Mouse (Mus musculus): ENCODE data around the gene Tcf7l1. TPM values are rescaled to one million over a fixed set of nuclear protein-coding genes. Genes with fewer than 3 reads are reported as not detected.

Gene Tcf7l1
- polyA plus RNA-seq, 3 experiments from 2014 or later: 0.24 to 1.2 (median 0.78) TPM

GRCm38 (mm10) chr6:72586701-72587100 is 202.4 kb downstream of the Tcf7l1 start:
- no peak for ATAC-seq

GRCm38 (mm10) chr6:72584154-72584553 is 204.9 kb downstream of the Tcf7l1 start:
- ATAC-seq: no peak

- no peak for ATAC-seq
These were observed 205.7 kb downstream of the Tcf7l1 start for GRCm38 (mm10) chr6:72583211-72583839.

GRCm38 (mm10) chr6:72581625-72582382 is 207.2 kb downstream of the Tcf7l1 start:
- no peak for ATAC-seq

Other genes starting within 250 kb of the Tcf7l1 start
- gene Capg, start 244.9 kb downstream of the Tcf7l1 start, polyA plus RNA-seq (2017; shearing (Covaris generic)): 100 to 1,000 TPM; 499 to 613 (median 536) TPM
- 10 to 100 TPM; 13.7 to 24.3 (median 20.6) TPM for gene Elmod3, start 190.8 kb downstream of the Tcf7l1 start, polyA plus RNA-seq (2017; shearing (Covaris generic))
- gene Retsat, start 190.8 kb downstream of the Tcf7l1 start, polyA plus RNA-seq (2017; shearing (Covaris generic)): 1 to 10 TPM; 3.9 to 5.5 (median 4.1) TPM
- gene Tgoln1, start 172.3 kb downstream of the Tcf7l1 start, polyA plus RNA-seq (2017; shearing (Covaris generic)): 100 to 1,000 TPM; 103 to 111 (median 108) TPM
- 10 to 100 TPM in 2 of 3 experiments, 1 to 10 TPM in 1; 9.1 to 12.5 (median 10.3) TPM for gene Kcmf1, start 110.7 kb upstream of the Tcf7l1 start, polyA plus RNA-seq (2017; shearing (Covaris generic))
- 1,000 to 10,000 TPM; 4,108 to 4,357 (median 4,244) TPM for gene Tmsb10, start 169.5 kb upstream of the Tcf7l1 start, polyA plus RNA-seq (2017; shearing (Covaris generic))

All from inflammation-experienced regulatory T-cells, adult 6 months (primary cell).